Mouse (Mus musculus) ovary, postnatal 10 days (tissue): ENCODE measurements around the gene Mad1l1.
"Not testable (repeated sequence)": the region's sequence is repeated elsewhere in the genome, so short reads cannot be mapped to it uniquely, and the experiment has no call there.

Experiments
- DNase-seq: peaks from one replicate; pipeline ENCODE4 v3.0.0; 2022; ENCODE audit warnings: low spot score

Mad1l1 gene

GRCm38 (mm10) chr5:140007656-140008522 is 313.5 kb downstream of the Mad1l1 start:
- no peak for DNase-seq

GRCm38 (mm10) chr5:140006861-140007260 is 314.5 kb downstream of the Mad1l1 start:
- no peak for DNase-seq

GRCm38 (mm10) chr5:140002541-140002940 is 318.8 kb downstream of the Mad1l1 start:
- DNase-seq: no peak

GRCm38 (mm10) chr5:139998916-139999315 is 322.4 kb downstream of the Mad1l1 start:
- DNase-seq: no peak

- DNase-seq: not testable (repeated sequence)
Measured at GRCm38 (mm10) chr5:139998321-139998720, 323.0 kb downstream of the Mad1l1 start.

- DNase-seq: no peak
Measured at GRCm38 (mm10) chr5:139991531-139991930, 329.8 kb downstream of the Mad1l1 start.

- no peak for DNase-seq
Measured at GRCm38 (mm10) chr5:139985073-139985746, 336.1 kb downstream of the Mad1l1 start.

GRCm38 (mm10) chr5:139981976-139982375 is 339.4 kb downstream of the Mad1l1 start:
- no peak for DNase-seq

- no peak for DNase-seq
Measured at GRCm38 (mm10) chr5:139979371-139979770, 342.0 kb downstream of the Mad1l1 start.

- DNase-seq: no peak
Measured at GRCm38 (mm10) chr5:139978525-139979276, 342.7 kb downstream of the Mad1l1 start.

GRCm38 (mm10) chr5:139977476-139977875 is 343.9 kb downstream of the Mad1l1 start:
- no peak for DNase-seq

GRCm38 (mm10) chr5:139976584-139976983 is 344.8 kb downstream of the Mad1l1 start:
- no peak for DNase-seq

- DNase-seq: no peak
Measured at GRCm38 (mm10) chr5:139970186-139970631, 351.1 kb downstream of the Mad1l1 start.

- no peak for DNase-seq
Measured at GRCm38 (mm10) chr5:139969151-139969948, 352.0 kb downstream of the Mad1l1 start.

- no peak for DNase-seq
Measured at GRCm38 (mm10) chr5:139965596-139965995, 355.8 kb downstream of the Mad1l1 start.

- no peak for DNase-seq
Measured at GRCm38 (mm10) chr5:139964391-139964790, 357.0 kb downstream of the Mad1l1 start.

- DNase-seq: no peak
Measured at GRCm38 (mm10) chr5:139959741-139960140, 361.6 kb downstream of the Mad1l1 start.
